Mouse (Mus musculus) C2C12 (cell line): ENCODE measurements around the gene Rnps1.

ENCODE experiments used
- CEBPB ChIP-seq: IDR thresholded peaks from one replicate; pipeline ENCODE4 v1.6.1; 2011; ENCODE audit warnings: low read depth, mild to moderate bottlenecking, control low read depth, moderate library complexity
- CTCF ChIP-seq: IDR thresholded peaks from one replicate; pipeline ENCODE4 v1.5.1; 2011; ENCODE audit not compliant: control insufficient read depth, insufficient read depth, insufficient read length
- FOSL1 ChIP-seq: IDR thresholded peaks from one replicate; pipeline ENCODE4 v1.8.0; 2011; ENCODE audit warnings: mild to moderate bottlenecking, low read length; ENCODE audit not compliant: poor library complexity, insufficient read depth, severe bottlenecking
- MAX ChIP-seq: IDR thresholded peaks from one replicate; pipeline ENCODE4 v1.6.1; 2011; ENCODE audit warnings: mild to moderate bottlenecking, control low read depth
- MYOD1 ChIP-seq: IDR thresholded peaks from one replicate; pipeline ENCODE4 v1.6.1; 2011; ENCODE audit warnings: low read depth; ENCODE audit not compliant: control insufficient read depth, insufficient read length
- MYOG ChIP-seq: IDR thresholded peaks from one replicate; pipeline ENCODE4 v1.6.1; 2011; ENCODE audit not compliant: control insufficient read depth, insufficient read length; ENCODE audit errors: extremely low read depth
- USF1 ChIP-seq: IDR thresholded peaks from one replicate; pipeline ENCODE4 v1.6.1; 2011; ENCODE audit warnings: low read depth, mild to moderate bottlenecking, control low read depth, moderate library complexity

DNA sequence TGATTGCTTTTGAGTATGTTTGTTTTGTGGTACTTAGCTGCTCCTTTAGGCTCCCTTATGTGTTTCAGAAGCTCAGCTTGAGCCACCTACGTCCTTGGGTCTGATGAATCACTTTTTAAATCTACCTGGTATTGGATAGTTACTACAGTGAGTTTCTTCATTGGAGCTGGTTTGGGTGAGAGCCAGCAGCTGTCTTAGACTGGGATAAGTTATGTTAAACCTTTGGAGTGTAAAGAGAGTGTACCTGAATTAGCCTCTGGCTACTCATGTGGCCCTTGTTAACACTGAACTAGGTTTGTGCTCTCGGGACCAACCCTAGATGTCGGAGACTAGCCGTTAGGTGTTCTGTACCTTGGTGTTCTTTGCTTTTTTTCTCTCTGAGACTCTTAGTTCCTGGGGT lies 8.7 kb downstream of the Rnps1 start:
- TF ChIP-seq CTCF (no peak), USF1 (no peak), MAX (no peak), MYOD1 (no peak), FOSL1 (no peak), MYOG (no peak), CEBPB (no peak)
